Mouse (Mus musculus) spleen, adult 2 months (tissue): ENCODE measurements around the gene Gm7579. TPM values are rescaled to one million over a fixed set of nuclear protein-coding genes. Genes with fewer than 3 reads are reported as not detected.
"Not testable (repeated sequence)": the region's sequence is repeated elsewhere in the genome, so short reads cannot be mapped to it uniquely, and the experiment has no call there.

Experiments used
- DNase-seq, 2 experiments: peaks; one replicate each; pipeline versions ENCODE4 v3.0.0 to v3.0.0-alpha.2; 2012 to 2021; ENCODE audit warnings: low spot score in 2 of 2, low read depth in 1 of 2
- H3K27ac ChIP-seq: fragments of 200-500 bp; 2 replicates; pipeline ENCODE4 v1.5.1; 2012; ENCODE audit warnings: low read length, inconsistent platforms; ENCODE audit not compliant: insufficient read depth
- H3K27me3 ChIP-seq: fragments of 200-500 bp; 2 replicates; pipeline ENCODE4 v1.6.1; 2012; ENCODE audit warnings: mild to moderate bottlenecking, moderate library complexity, low read length, inconsistent platforms; ENCODE audit not compliant: control insufficient read depth, insufficient read depth
- H3K36me3 ChIP-seq: fragments of 200-500 bp; 2 replicates; pipeline ENCODE4 v1.6.1; 2012; ENCODE audit warnings: mild to moderate bottlenecking, low read length, inconsistent platforms; ENCODE audit not compliant: control insufficient read depth, insufficient read depth
- H3K4me1 ChIP-seq: fragments of 200-500 bp; 2 replicates; pipeline ENCODE4 v1.6.1; 2011; ENCODE audit warnings: inconsistent platforms; ENCODE audit not compliant: control insufficient read depth, insufficient read depth, insufficient read length
- H3K4me3 ChIP-seq: fragments of 200-500 bp; 2 replicates; pipeline ENCODE4 v1.5.1; 2011; ENCODE audit warnings: mild to moderate bottlenecking, inconsistent platforms; ENCODE audit not compliant: insufficient read depth, insufficient read length; ENCODE audit errors: extremely low read depth
- CTCF ChIP-seq: fragments of 200-500 bp; IDR thresholded peaks from 2 replicates; pipeline ENCODE4 v1.5.1; 2011; ENCODE audit warnings: mild to moderate bottlenecking, inconsistent platforms; ENCODE audit not compliant: insufficient read depth, insufficient read length, insufficient replicate concordance; ENCODE audit errors: extremely low read depth
- POLR2A ChIP-seq: fragments of 200-500 bp; IDR thresholded peaks from 2 replicates; pipeline ENCODE4 v1.6.1; 2011; ENCODE audit warnings: low read depth, low read length, inconsistent platforms
- WGBS: fragments of 180-500 bp; shearing (Covaris S2); methylation state at CpG from one replicate; pipeline ENCODE4 v1.1.7; 2018; 5-methylcytosine and 5-hydroxymethylcytosine counted together
- polyA plus RNA-seq: library from polyadenylated mRNA; depleted of rRNA; stranded (reverse); fragments of >200 nt; gene quantifications from 2 replicates; pipeline ENCODE4 v1.2.3, GENCODE M21; 2012

Gene Gm7579
- polyA plus RNA-seq, 1 experiment = not detected

GRCm38 (mm10) chr7:142190289-142190688 is 21.4 kb upstream of the Gm7579 start, which contains the start of gene Gm10153:
Gm10153 (minus strand) TSS chr7:142190389.
- TF ChIP-seq POLR2A = no peak
- no peak for TF ChIP-seq CTCF
- Histone ChIP-seq H3K4me3 (no peak within 1 kb of the TSS), H3K27ac (no peak within 1 kb of the TSS), H3K36me3 (no peaks in the 10 kb centered on the region), H3K4me1 (no peaks in the 10 kb centered on the region), H3K27me3 (no peaks in the 10 kb centered on the region)
- WGBS = 39% methylated on average over 2 of the region's 2 CpGs
- DNase-seq = no peak

- Histone ChIP-seq H3K27me3 (no peaks in the 10 kb centered on the region), H3K4me3 (no peak overlapping the region), H3K36me3 (no peaks in the 10 kb centered on the region), H3K4me1 (no peaks in the 10 kb centered on the region), H3K27ac (no peak overlapping the region)
- DNase-seq = no peak
- TF ChIP-seq CTCF = no peak
- no peak for TF ChIP-seq POLR2A
- WGBS = 62% methylated on average over 2 of the region's 2 CpGs
Observed at GRCm38 (mm10) chr7:142198748-142199147, 12.9 kb upstream of the Gm7579 start.

GRCm38 (mm10) chr7:142201064-142201463 is 10.6 kb upstream of the Gm7579 start, which contains the start of gene Krtap5-3:
Krtap5-3 (plus strand) TSS chr7:142201364.
- no peaks in the 10 kb centered on the region for H3K27me3 ChIP-seq
- no peak for DNase-seq
- no peak for TF ChIP-seq POLR2A
- WGBS = 59% methylated on average over 1 of the region's 1 CpGs
- no peaks in the 10 kb centered on the region for H3K36me3 ChIP-seq
- no peaks in the 10 kb centered on the region for H3K4me1 ChIP-seq
- no peak within 1 kb of the TSS for H3K27ac ChIP-seq
- H3K4me3 ChIP-seq = no peak within 1 kb of the TSS

- DNase-seq = no peak
- Histone ChIP-seq H3K36me3 (no peaks in the 10 kb centered on the region), H3K4me3 (no peak overlapping the region), H3K4me1 (no peaks in the 10 kb centered on the region), H3K27me3 (no peaks in the 10 kb centered on the region), H3K27ac (no peak overlapping the region)
- TF ChIP-seq CTCF (no peak), POLR2A (no peak)
Observed at GRCm38 (mm10) chr7:142205488-142205887, 6.2 kb upstream of the Gm7579 start.

GRCm38 (mm10) chr7:142206891-142207290 is 4.8 kb upstream of the Gm7579 start:
- not testable (repeated sequence) for H3K4me3 ChIP-seq, H3K27ac ChIP-seq, H3K27me3 ChIP-seq, DNase-seq, H3K36me3 ChIP-seq, H3K4me1 ChIP-seq
- WGBS = 95% methylated on average over 5 of the region's 5 CpGs

GRCm38 (mm10) chr7:142212136-142212535 is 477 bp downstream of the Gm7579 start:
- not testable (repeated sequence) for H3K4me3 ChIP-seq, H3K27ac ChIP-seq, DNase-seq, H3K27me3 ChIP-seq, H3K4me1 ChIP-seq, H3K36me3 ChIP-seq
- 52% methylated on average over 1 of the region's 1 CpGs for WGBS

GRCm38 (mm10) chr7:142224518-142224917 is 12.9 kb downstream of the Gm7579 start:
- H3K27ac ChIP-seq = no peak overlapping the region
- no peaks in the 10 kb centered on the region for H3K4me1 ChIP-seq
- 61% methylated on average over 2 of the region's 2 CpGs for WGBS
- H3K36me3 ChIP-seq = no peaks in the 10 kb centered on the region
- TF ChIP-seq CTCF = no peak
- TF ChIP-seq POLR2A = no peak
- H3K4me3 ChIP-seq = no peak overlapping the region
- no peaks in the 10 kb centered on the region for H3K27me3 ChIP-seq
- DNase-seq = no peak

- WGBS = 54% methylated on average over 3 of the region's 3 CpGs
- DNase-seq, H3K4me1 ChIP-seq, H3K36me3 ChIP-seq, H3K27ac ChIP-seq, H3K27me3 ChIP-seq, H3K4me3 ChIP-seq: not testable (repeated sequence)
Observed at GRCm38 (mm10) chr7:142229871-142230270, 18.2 kb downstream of the Gm7579 start, which contains the start of gene Krtap5-5. Krtap5-5 (minus strand) TSS chr7:142229971.
